12 mouse cellular contexts compared by ENCODE assay signal in genomic region chr11:60321438-60321837, GRCm38 (mm10). TPM values are rescaled to one million over a fixed set of nuclear protein-coding genes. Genes with fewer than 3 reads are reported as not detected.
DNase-seq lines count a peak whose midpoint lies in the region; ATAC-seq and TF ChIP-seq lines count a peak whose summit lies in the region.
"Had no signal": no experiment of that assay in that cellular context is flagged by ENCODE, and none has a peak within 500 bp of the region (broad histone marks: within the 10 kb centered on the region; RNA-seq: fewer than 3 reads in every experiment).

No protein-coding gene starts in this region.

- no peak overlapping the region for H3K9ac ChIP-seq in heart, adult 2 months (ENCODE audit: low read depth, low read length)
- H3K9ac ChIP-seq in neural tube, embryonic 13.5 days = no peak overlapping the region
- H3K9ac ChIP-seq: liver, postnatal 0 days had no signal

- peaks cover 2% of the 10 kb centered on the region; the same call in 1 of the 2 replicates for H3K79me2 ChIP-seq in heart, adult 2 months (replicated peaks; ENCODE audit: control insufficient read depth, insufficient read depth, low read length)

- 0 out of 2 replicates have a peak, but pooled peaks cover 4% of the 10 kb centered on the region for H3K36me3 ChIP-seq in heart, adult 2 months (ENCODE audit: control insufficient read depth, insufficient read depth, low read length)
- no peaks in the 10 kb centered on the region for H3K36me3 ChIP-seq in kidney, adult 2 months (ENCODE audit: control insufficient read depth, insufficient read depth, low read length)
- no peaks in the 10 kb centered on the region for H3K36me3 ChIP-seq in neural tube, embryonic 13.5 days

- H3K27ac ChIP-seq in heart, adult 2 months = peak overlapping the region; percentile 26; the same call in 1 of the 2 replicates
- H3K27ac ChIP-seq in kidney, adult 2 months (ENCODE audit: insufficient read depth, low read depth, low read length) = peak overlapping the region; percentile 91
- H3K27ac ChIP-seq in neural tube, embryonic 13.5 days (replicated peaks) = peak overlapping the region; percentile 81

- no peak for TF ChIP-seq EP300 in heart, adult 2 months (IDR thresholded peaks at IDR 0.05; ENCODE audit: insufficient read depth, low read depth, low read length)

- H3K9me3 ChIP-seq in neural tube, embryonic 13.5 days = no peaks in the 10 kb centered on the region

- TF ChIP-seq POLR2A in heart, adult 2 months (IDR thresholded peaks at IDR 0.05; ENCODE audit: insufficient read depth, low read depth, low read length) = no peak
- no peak for TF ChIP-seq POLR2A in kidney, adult 2 months (IDR thresholded peaks at IDR 0.05; ENCODE audit: low read depth, low read length)

- TF ChIP-seq CTCF in heart, adult 2 months (IDR thresholded peaks at IDR 0.05) = no peak
- no peak for TF ChIP-seq CTCF in kidney, adult 2 months (conservative IDR thresholded peaks at IDR 0.05; ENCODE audit: insufficient read depth, insufficient read length, low read depth, low read length)

- no peak overlapping the region for H3K4me3 ChIP-seq in heart, adult 2 months
- no peak overlapping the region for H3K4me3 ChIP-seq in kidney, adult 2 months (ENCODE audit: insufficient read depth, low read depth, low read length)
- no peak overlapping the region for H3K4me3 ChIP-seq in neural tube, embryonic 13.5 days

- intact Hi-C loops in heart, adult 2 months (cut with DNase I) = no loop called here
- intact Hi-C loops in heart, postnatal 36 days (cut with DNase I) = no loop called here

- ATAC-seq in neural tube, embryonic 13.5 days (ENCODE audit: low read depth) = no peak
- no peak for ATAC-seq in erythroid progenitor cell, adult 5-6 weeks (replicated peaks; ENCODE audit: low FRiP score, poor library complexity, severe bottlenecking)
- ATAC-seq: liver, postnatal 0 days had no signal

- peaks cover 3% of the 10 kb centered on the region for H3K4me1 ChIP-seq in heart, adult 2 months (ENCODE audit: control insufficient read depth, insufficient read depth, low read length)
- H3K4me1 ChIP-seq in kidney, adult 2 months (ENCODE audit: control insufficient read depth, insufficient read depth, low read length) = peaks cover 53% of the 10 kb centered on the region
- H3K4me1 ChIP-seq in neural tube, embryonic 13.5 days (replicated peaks) = peaks cover 53% of the 10 kb centered on the region

- DNase-seq in heart, adult 2 months = no peak
- no peak for DNase-seq in heart, postnatal 36 days
- peak; percentile 87 for DNase-seq in kidney, adult 2 months
- no peak for DNase-seq in kidney, postnatal 10 days
- DNase-seq in neural tube, embryonic 10.5 days (ENCODE audit: extremely low spot score, low spot score) = no peak
- DNase-seq in c-Kit-positive CD71-positive TER-119-positive erythroid progenitor cells, embryonic 14.5 days (ENCODE audit: low spot score) = no peak
- DNase-seq: adrenal gland, postnatal 14 days; heart, postnatal 10 days; liver, postnatal 0 days; spleen, adult 18-20 months had no signal

- H3K27me3 ChIP-seq in heart, adult 2 months (ENCODE audit: control insufficient read depth, insufficient read depth, low read length) = no peaks in the 10 kb centered on the region
- no peaks in the 10 kb centered on the region for H3K27me3 ChIP-seq in kidney, adult 2 months (replicated peaks; ENCODE audit: control insufficient read depth, insufficient read depth, low read length)
- H3K27me3 ChIP-seq in neural tube, embryonic 13.5 days = no peaks in the 10 kb centered on the region

- no peak overlapping the region for H3K4me2 ChIP-seq in neural tube, embryonic 13.5 days

- WGBS in heart, adult 2 months = 51% methylated on average over 2 of the region's 2 CpGs
- 35% methylated on average over 2 of the region's 2 CpGs for WGBS in kidney, adult 2 months
- 73% methylated on average over 2 of the region's 2 CpGs for WGBS in neural tube, embryonic 13.5 days

RNA-seq across cellular contexts. Expression of gene Tom1l2, which starts 31.3 kb away (rescaled TPM):
- 100 to 1,000 TPM; 102 to 113 TPM for total RNA-seq in heart, adult 2 months (2021)
- 123 and 149 TPM in 2 replicates for polyA plus RNA-seq in heart, adult 2 months (2012; rRNA removed)
- total RNA-seq in heart, postnatal 36 days (2021) = 100 to 1,000 TPM; 101 to 113 TPM
- polyA plus RNA-seq in kidney, adult 2 months (2012; rRNA removed) = 95.2 and 125 TPM in 2 replicates
- polyA plus RNA-seq in neural tube, embryonic 13.5 days (2015; fragmentation: Nextera tagmentation; extraction: Ambion mirVana) = 52.8 and 61.4 TPM in 2 replicates
- 3.8 and 9.7 TPM in 2 replicates for total RNA-seq in erythroid progenitor cell, adult 5-6 weeks (2015; ENCODE audit: low replicate concordance)
- total RNA-seq in erythroid progenitor cell, adult 5-6 weeks (2017; ENCODE audit: low replicate concordance) = 3.6 and 3.9 TPM in 2 replicates

RNA-seq across cellular contexts. Expression of gene Drc3, which starts 31.7 kb away (rescaled TPM):
- total RNA-seq in heart, adult 2 months (2021) = 1 to 10 TPM; 1.6 to 2.4 TPM
- polyA plus RNA-seq in heart, adult 2 months (2012; rRNA removed) = 4.1 and 4.2 TPM in 2 replicates
- total RNA-seq in heart, postnatal 36 days (2021) = 1 to 10 TPM; 2.4 to 2.5 TPM
- 2.6 and 2.8 TPM in 2 replicates for polyA plus RNA-seq in kidney, adult 2 months (2012; rRNA removed)
- polyA plus RNA-seq in neural tube, embryonic 13.5 days (2015; fragmentation: Nextera tagmentation; extraction: Ambion mirVana) = 3.8 TPM in 2 replicates
- total RNA-seq in erythroid progenitor cell, adult 5-6 weeks (2015; ENCODE audit: low replicate concordance) = not detected in 2 replicates
- not detected in 2 replicates for total RNA-seq in erythroid progenitor cell, adult 5-6 weeks (2017; ENCODE audit: low replicate concordance)

Comparison
In these comparisons a context has a peak if more than half of its experiments do, and no peak if none do; other contexts are left out.
1. H3K27ac ChIP-seq: peak in every context shown above with its lines; median percentile 91 in kidney, adult 2 months; 81 in neural tube, embryonic 13.5 days; 26 in heart, adult 2 months.
2. RNA of gene Tom1l2, which starts 31.3 kb away (total RNA-seq): 102 to 113 TPM in heart, adult 2 months and 101 to 113 TPM in heart, postnatal 36 days; 3.6 to 9.7 TPM in erythroid progenitor cell, adult 5-6 weeks; every median in the first group is over 4 times any median in the second.